Mouse (Mus musculus) fibroblast of lung, adult 2 months (primary cell): ENCODE measurements around the gene Gm20431.
A peak's percentile ranks its signal among the peaks of the same experiment; 100 is the strongest.

Source experiments
- DNase-seq: peaks from one replicate; pipeline ENCODE4 v3.0.0-alpha.2; 2011; ENCODE audit warnings: low read depth

The Gm20431 gene

GRCm38 (mm10) chr2:167661270-167662203 lies at the start of gene Gm20431:
TSS of gene Gm20431 (minus strand) at chr2:167661496.
- peak; percentile 64 for DNase-seq

GRCm38 (mm10) chr2:167710574-167710973 lies 49.3 kb upstream of the Gm20431 start:
- no peak for DNase-seq

- no peak for DNase-seq
These were observed 48.7 kb upstream of the Gm20431 start for GRCm38 (mm10) chr2:167709969-167710368.

- DNase-seq = no peak
These were observed 47.1 kb upstream of the Gm20431 start for GRCm38 (mm10) chr2:167708373-167708772.

- DNase-seq = no peak
These were observed 45.1 kb upstream of the Gm20431 start for GRCm38 (mm10) chr2:167706183-167706939.

- no peak for DNase-seq
These were observed 43.1 kb upstream of the Gm20431 start for GRCm38 (mm10) chr2:167704409-167704808.

GRCm38 (mm10) chr2:167702126-167702525 lies 40.8 kb upstream of the Gm20431 start:
- no peak for DNase-seq

GRCm38 (mm10) chr2:167701472-167701871 lies 40.2 kb upstream of the Gm20431 start:
- no peak for DNase-seq

GRCm38 (mm10) chr2:167700018-167700417 lies 38.7 kb upstream of the Gm20431 start:
- no peak for DNase-seq

GRCm38 (mm10) chr2:167697902-167698301 lies 36.6 kb upstream of the Gm20431 start:
- no peak for DNase-seq

GRCm38 (mm10) chr2:167696143-167696542 lies 34.8 kb upstream of the Gm20431 start:
- DNase-seq = no peak

GRCm38 (mm10) chr2:167695491-167695890 lies 34.2 kb upstream of the Gm20431 start:
- DNase-seq = no peak

- DNase-seq = no peak
These were observed 33.7 kb upstream of the Gm20431 start for GRCm38 (mm10) chr2:167694963-167695362.

- no peak for DNase-seq
These were observed 32.9 kb upstream of the Gm20431 start for GRCm38 (mm10) chr2:167694244-167694643.

- DNase-seq = no peak
These were observed 32.2 kb upstream of the Gm20431 start for GRCm38 (mm10) chr2:167693540-167693939.

GRCm38 (mm10) chr2:167692831-167693230 lies 31.5 kb upstream of the Gm20431 start:
- no peak for DNase-seq

- no peak for DNase-seq
These were observed 30.8 kb upstream of the Gm20431 start for GRCm38 (mm10) chr2:167691871-167692661.

- DNase-seq = no peak
These were observed 30.1 kb upstream of the Gm20431 start for GRCm38 (mm10) chr2:167691410-167691809.

- DNase-seq = no peak
These were observed 29.6 kb upstream of the Gm20431 start for GRCm38 (mm10) chr2:167690962-167691311.

- no peak for DNase-seq
These were observed 29.1 kb upstream of the Gm20431 start for GRCm38 (mm10) chr2:167690219-167690961.

GRCm38 (mm10) chr2:167689501-167690218 lies 28.4 kb upstream of the Gm20431 start, which contains the start of gene Tmem189:
TSS of gene Tmem189 (minus strand) at chr2:167689822.
- DNase-seq = no peak
